Comparison of ENCODE assay signal across 19 mouse cellular contexts in the genomic region with DNA sequence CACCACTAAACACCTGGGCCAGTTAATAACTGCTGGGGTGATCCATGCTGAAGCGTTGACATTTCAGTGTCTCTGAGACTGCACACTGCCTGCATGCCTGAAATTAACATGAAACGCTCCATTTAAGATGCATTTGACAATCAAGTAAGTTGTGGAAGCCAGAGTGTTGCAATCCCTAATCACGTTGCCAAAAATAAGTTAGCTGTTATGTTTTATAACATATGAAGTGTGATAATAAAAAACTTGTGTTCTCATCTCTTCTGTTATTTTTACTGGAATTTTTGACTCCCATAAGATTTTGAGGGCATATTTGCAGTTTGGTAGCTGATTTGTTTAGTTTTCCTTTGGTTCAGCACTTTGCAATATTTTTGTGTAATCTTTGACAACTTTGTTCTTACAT. TPM values are rescaled to one million over a fixed set of nuclear protein-coding genes. Genes with fewer than 3 reads are reported as not detected.
"Had no signal": no experiment of that assay in that cellular context is flagged by ENCODE, and none has a peak within 500 bp of the region (broad histone marks: within the 10 kb centered on the region; RNA-seq: fewer than 3 reads in every experiment).

No protein-coding gene starts in this region.

- H3K9ac ChIP-seq: limb, embryonic 15.5 days; liver, embryonic 13.5 days; neural tube, embryonic 13.5 days had no signal

- H3K9me3 ChIP-seq: limb, embryonic 15.5 days; liver, embryonic 13.5 days; megakaryocyte, embryonic 14.5 days; neural tube, embryonic 13.5 days had no signal

- DNase-seq: kidney, adult 11 months; kidney, adult 9 months; kidney, postnatal 36 days; layer of hippocampus, adult 9-11 months; layer of hippocampus, postnatal 36 days; liver, embryonic 13.5 days; retina, postnatal 1 day; right cerebral cortex, postnatal 4 days; spleen, adult 18-20 months; thymus, adult 18-20 months; thymus, postnatal 14 days had no signal

- H3K4me2 ChIP-seq: limb, embryonic 15.5 days; liver, embryonic 13.5 days; midbrain, embryonic 11.5 days; neural tube, embryonic 13.5 days had no signal

- H3K27me3 ChIP-seq: limb, embryonic 15.5 days; liver, embryonic 13.5 days; megakaryocyte, embryonic 14.5 days; neural tube, embryonic 13.5 days had no signal

- H3K27ac ChIP-seq: kidney, postnatal 0 days; limb, embryonic 15.5 days; liver, embryonic 13.5 days; macrophage; neural tube, embryonic 13.5 days had no signal

- H3K4me1 ChIP-seq: limb, embryonic 15.5 days; liver, embryonic 13.5 days; megakaryocyte, embryonic 14.5 days; neural tube, embryonic 13.5 days had no signal

- H3K4me3 ChIP-seq: limb, embryonic 15.5 days; liver, embryonic 13.5 days; megakaryocyte, embryonic 14.5 days; neural tube, embryonic 13.5 days had no signal

- ATAC-seq: midbrain, embryonic 16.5 days had no signal

RNA-seq across cellular contexts. Expression of a gene that starts 59.6 kb away (rescaled TPM):
- polyA plus RNA-seq: liver, embryonic 13.5 days; macrophage; stomach, embryonic 14.5 days had no signal
